Mouse (Mus musculus) kidney, adult 18-20 months (tissue): ENCODE results near the gene Slco1b2.
"Not testable (repeated sequence)": the region's sequence is repeated elsewhere in the genome, so short reads cannot be mapped to it uniquely, and the experiment has no call there.

ENCODE experiments used
- DNase-seq: peaks from one replicate; pipeline ENCODE4 v3.0.0; 2021

Slco1b2 gene

DNA sequence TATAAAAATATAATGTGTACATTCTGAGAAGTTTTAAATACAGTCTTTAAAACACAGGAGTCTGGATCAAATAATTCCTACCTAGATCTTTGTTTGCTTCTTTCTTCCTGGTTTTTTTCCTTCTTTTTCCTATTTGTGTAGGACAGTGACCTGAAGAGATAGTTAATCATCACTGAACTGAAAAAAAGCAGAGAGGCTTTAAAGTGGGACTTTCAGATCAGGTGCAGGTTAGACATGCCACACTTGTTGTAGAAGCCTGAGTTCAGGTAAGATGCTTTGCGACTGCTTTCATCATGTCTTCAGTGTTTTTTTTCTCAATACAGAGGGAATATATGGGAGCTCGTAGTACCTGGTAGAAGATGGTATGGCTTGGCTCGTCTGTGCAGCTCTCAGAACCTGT, at the start of gene Slco1b2:
Gene Slco1b2, plus strand, starts transcription at position 228 of the 400 bp plus-strand sequence.
- DNase-seq = no peak

DNA sequence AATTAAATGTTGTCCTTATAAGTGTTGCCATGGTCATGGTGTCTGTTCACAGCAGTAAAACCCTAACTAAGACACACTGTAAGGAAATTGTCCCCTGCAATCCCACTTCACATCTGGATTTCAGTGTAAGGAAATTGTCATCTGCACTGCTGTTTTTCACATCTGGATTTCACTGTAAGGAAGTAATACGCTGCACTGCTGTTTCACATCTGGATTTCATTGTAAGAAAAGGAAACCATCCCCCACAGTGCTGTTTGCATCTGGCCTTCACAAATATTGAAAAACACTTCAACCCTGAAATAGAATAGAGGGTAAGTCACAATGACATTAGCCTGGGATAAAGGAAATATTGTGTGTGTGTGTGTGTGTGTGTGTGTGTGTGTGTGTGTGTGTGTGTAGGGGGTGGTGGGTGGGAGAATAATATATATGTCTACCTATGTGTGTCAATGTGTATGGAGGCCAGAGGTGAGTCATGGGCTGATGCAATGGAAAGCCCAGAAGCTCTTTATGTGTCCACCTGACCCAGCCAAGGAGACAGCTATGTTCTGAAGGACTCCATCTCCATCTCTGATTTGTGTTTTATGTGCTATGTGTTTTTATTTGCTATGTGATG, 44.4 kb upstream of the Slco1b2 start:
- no peak for DNase-seq

DNA sequence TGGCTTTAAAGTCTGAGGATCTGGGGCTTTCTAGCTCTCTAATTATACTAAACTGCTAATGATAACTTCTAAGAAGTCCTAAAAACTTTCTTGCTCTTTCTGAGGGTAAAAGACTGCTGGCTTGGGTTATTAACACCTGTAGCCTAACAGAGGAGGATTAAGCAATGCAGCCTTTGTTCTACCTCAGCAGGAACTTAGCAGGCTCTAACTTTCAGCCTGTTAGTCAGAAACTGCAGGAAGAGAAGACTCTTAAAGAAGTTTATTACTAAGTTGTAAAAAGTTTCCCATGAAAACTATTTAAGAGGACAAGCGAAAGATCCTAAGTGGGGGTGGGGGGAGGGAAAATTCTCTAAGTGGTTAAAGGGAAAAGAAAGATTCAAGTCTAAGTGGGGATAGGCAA, 39.3 kb upstream of the Slco1b2 start:
- no peak for DNase-seq

DNA sequence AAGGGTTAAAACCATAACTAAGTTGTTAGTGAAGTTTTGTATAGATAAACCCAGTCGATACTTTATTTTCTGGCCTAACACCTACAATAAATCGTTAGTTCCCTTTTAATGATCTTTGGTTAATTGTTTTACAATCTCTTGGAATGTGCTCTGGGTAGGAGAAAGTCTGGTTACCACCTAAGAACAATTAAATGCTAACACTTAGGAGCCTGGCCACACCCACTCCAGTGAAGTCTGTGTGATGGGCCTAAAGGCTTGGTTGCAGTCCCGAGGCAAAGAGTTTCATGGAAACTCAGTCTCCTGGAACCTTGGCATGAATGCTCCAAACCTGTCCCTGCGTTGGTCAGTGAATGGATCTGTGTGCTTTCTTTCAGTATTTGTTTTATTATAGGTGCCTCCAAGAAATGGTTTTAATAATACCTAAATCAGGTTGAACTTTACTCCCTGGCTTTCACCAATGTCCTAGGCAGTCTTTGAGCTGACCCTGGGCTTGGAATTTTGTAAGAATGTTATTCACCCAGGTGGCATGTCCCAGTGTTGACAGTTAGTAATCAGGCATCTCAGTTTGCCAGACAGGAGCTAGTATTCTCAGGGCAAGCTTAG, 38.6 kb upstream of the Slco1b2 start:
- not testable (repeated sequence) for DNase-seq

DNA sequence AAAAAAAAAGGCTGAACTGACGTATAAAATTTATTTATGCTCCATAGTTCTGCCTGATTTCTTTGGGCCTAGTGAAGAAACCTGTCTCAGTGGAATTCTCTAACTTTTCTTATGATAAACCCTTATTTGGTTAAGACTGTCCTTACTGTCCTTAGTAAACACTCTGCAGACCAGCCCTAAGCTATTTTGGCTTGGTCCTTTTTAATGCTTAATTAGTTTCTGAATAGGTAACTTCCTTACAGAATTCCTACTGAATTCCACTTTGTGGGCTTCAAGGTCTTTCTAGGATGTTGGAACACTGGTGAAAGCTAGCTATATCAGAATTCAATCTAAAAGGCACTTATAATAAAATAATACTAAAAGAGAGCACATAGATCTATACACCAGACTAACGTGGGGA, 33.2 kb upstream of the Slco1b2 start:
- no peak for DNase-seq

DNA sequence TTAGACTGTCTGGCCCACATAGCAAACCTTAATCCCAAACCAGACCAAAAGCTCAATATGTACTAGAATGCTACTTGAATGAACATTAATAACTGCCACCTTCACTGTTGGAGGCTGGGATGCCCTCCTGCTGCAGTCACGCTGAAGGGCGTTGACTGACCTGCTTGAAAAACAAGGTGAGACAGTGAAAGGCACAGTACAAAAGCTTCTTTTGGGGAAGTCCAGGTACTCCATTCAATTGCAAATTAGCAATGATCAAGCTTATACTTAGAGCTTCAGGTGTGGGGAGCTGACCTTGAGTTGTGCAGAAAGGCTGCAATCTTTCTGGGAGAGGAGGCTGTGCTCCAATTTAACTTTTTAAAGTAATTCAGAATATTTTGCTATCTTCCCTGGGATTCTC, 32.3 kb upstream of the Slco1b2 start:
- DNase-seq = no peak

DNA sequence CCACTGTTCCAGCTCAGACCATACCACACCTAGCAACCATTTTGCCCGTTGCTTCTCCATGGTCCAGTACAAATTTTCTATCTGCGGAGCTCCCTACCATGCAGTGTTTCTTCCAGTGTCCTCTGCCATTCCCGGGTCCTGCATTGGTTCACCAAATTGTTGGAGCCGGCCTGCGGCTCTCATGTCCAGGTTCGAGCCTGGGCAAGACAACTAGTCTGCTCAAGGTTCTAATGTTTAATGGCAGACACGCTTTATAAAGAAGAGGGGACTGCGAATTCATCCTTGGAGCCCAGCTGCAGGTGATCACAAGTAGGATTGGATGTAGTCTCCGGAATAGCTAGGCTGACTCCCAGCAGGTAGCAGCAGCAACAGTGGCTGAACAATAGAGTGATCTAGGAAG, 28.4 kb upstream of the Slco1b2 start:
- no peak for DNase-seq

DNA sequence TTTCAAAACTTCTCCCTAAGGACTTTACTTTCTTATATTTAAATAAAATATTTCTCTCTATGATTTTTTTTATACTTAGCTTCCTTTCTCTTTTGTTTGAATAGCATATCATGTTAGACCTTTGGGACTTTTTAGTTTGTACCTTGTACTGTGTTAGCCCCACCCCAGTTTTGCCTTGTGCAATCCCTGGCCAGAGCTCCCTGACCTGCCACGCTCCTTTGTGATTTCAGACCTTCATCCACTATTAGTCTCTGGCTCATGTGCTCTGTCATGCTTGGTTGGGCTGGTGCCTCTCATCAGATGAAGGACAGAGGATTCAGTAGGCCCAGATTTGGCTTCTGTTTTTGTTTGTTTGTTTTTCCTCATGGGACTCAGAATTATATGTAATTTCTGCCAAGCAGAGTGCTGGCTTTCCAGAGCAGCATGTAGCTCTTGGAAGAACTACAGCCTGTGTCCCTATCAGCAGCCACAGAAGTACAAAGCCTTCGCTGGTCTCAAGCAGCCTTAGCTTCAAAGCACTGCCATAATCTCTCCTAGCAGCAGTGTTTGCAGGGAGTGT, 18.5 kb upstream of the Slco1b2 start:
- no peak for DNase-seq

DNA sequence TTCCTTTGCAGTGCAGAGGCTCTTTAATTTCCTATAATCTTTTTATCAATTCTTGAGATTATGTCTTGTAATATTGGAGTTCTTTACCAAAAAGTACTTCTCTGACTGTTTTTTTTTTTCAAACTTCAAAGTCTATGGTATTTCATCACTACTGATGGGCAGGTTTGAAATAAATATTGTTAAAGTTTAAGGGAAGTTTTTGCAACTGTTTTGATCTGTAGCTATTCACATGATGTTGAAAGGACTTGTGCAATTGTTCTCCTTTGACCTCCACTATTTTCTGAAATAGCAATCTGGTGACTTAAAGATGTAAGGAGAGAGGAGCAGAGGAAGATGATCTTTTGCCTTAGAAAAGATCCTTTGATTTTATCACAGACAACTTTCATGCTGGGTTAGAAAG, 15.3 kb upstream of the Slco1b2 start:
- DNase-seq = no peak

DNA sequence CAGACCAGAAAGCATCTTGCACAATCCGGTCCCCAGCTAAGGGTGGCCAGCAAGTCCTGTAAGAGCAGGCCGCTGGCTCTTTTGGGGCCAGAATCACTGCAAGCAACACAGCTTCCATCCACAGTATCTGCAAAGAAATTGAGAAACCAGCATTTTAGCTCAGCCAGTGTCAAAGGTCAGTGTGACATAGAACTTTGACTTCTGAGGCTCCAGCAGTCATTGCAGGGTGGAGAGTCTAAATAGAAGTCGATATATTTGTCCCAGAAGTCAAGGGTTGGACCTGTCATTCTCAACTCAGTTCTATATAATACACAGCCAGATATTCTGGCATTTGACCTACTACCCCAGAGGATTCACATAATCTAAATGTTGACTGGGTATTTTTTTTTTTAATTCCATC, 14.0 kb upstream of the Slco1b2 start:
- DNase-seq = no peak

DNA sequence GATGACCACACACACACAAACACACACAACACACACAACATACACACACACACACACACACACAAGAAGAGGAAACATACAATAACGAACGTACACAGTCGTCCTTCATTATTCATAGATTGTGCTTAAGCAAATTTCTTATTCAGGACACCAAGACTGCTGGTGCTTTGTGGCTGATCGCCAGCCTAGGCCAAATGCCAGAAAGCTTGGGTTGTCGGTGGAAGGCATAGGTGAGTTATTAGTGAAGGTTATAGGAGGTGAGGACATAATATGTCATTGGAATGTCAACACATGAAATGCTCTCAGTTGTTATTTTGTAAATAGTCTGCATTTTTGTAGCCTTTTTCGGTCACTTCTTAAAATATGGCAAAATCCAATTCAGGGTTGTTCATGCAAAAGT, 3.6 kb downstream of the Slco1b2 start:
- peak; percentile 21 for DNase-seq

DNA sequence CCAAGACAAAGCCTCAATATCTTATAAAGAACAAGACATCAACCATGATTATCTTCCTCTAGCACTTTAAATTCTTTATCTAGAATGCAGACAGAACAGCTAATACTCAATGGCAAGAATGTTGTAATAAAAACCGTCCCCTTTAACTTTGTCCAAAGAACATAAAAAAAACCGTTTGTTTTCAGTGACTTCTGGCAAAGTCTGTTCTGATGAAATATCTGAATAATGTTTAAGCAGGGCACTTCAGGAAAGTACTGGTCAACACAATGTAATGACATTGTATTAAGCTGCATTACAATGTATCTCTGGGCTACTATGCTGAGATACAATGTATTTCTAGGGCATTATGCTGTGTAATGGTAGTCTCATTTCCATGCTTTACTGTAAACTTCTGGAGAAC, 5.9 kb downstream of the Slco1b2 start:
- DNase-seq = no peak

DNA sequence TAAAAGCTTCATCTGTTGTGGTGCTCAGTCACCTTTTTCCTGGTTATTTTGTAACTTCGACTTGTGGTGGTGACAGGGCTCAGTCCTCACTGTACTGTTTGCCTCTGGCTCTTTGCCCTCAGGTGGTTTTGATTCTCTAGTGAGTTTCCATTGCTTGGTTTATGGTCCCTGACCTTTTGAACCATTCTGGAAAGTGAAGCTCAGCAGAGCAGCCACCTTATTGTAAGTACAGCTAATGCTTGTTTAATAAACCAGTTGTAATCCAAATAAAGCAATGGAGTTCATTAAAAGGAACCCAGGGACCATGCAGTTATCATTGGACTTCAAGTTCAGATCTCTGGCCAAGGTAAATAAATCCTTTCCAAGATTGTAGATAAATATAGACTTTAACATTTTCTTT, 11.3 kb downstream of the Slco1b2 start:
- DNase-seq = peak; percentile 3

DNA sequence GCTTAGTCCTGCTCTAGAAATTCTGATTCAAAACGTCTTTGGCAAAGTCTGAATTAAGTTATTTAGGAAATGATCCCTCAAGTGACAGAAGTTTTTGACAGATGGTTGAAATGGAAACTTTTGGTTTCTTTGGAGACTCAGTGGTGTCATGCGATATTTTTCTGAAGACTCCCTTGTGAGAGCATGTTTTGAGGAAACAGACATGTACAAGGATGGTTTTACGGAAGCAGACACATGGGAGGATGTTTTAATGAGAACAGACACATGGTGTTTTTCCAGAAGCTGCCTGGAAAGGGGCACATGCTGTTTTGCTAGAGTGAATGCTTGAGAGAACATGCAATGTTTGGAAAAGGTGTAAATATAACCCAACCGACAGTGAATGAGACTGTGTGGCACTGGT, 57.7 kb downstream of the Slco1b2 start:
- no peak for DNase-seq

DNA sequence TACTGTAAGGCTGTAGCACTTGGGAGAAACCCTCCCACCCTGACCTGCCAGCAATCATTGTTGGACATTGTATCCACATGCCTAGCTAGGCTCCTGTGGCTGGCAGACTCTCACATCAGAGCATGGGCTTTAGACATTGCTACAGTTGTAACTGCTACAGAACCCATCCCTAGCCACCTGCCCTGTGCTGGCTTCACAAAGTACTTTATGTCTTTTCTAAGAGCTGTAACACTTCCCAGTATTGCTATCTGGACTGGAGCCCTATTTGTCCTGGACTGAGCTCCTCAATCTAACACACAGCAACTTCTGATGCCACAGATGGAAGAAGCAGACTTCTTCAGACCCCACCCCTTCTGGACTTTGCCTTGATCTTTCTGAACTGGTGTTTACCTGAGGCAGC, 61.9 kb downstream of the Slco1b2 start:
- DNase-seq = no peak
